Mouse (Mus musculus) cerebral cortex, adult 2 months (tissue): ENCODE measurements around the gene Gpr89.

ENCODE experiments used
- WGBS: fragments of 180-500 bp; shearing (Covaris S2); methylation state at CpG from one replicate; pipeline ENCODE4 v1.1.7; 2018; 5-methylcytosine and 5-hydroxymethylcytosine counted together

The Gpr89 gene

GRCm38 (mm10) chr3:96870270-96870669 lies 34.9 kb downstream of the Gpr89 start:
- WGBS, result 50% methylated on average over 2 of the region's 2 CpGs

- WGBS, result 96% methylated on average over 7 of the region's 7 CpGs
Observed at GRCm38 (mm10) chr3:96869091-96869490, 36.1 kb downstream of the Gpr89 start.

GRCm38 (mm10) chr3:96868566-96868965 lies 36.6 kb downstream of the Gpr89 start:
- 95% methylated on average over 8 of the region's 8 CpGs for WGBS

- 92% methylated on average over 3 of the region's 3 CpGs for WGBS
Observed at GRCm38 (mm10) chr3:96867863-96868262, 37.3 kb downstream of the Gpr89 start.

- 85% methylated on average over 5 of the region's 5 CpGs for WGBS
Observed at GRCm38 (mm10) chr3:96860498-96860897, 44.6 kb downstream of the Gpr89 start.

- WGBS, result 80% methylated on average over 3 of the region's 3 CpGs
Observed at GRCm38 (mm10) chr3:96855833-96856232, 49.3 kb downstream of the Gpr89 start.

GRCm38 (mm10) chr3:96854376-96854775 lies 50.8 kb downstream of the Gpr89 start:
- WGBS, result 89% methylated on average over 4 of the region's 4 CpGs

- 86% methylated on average over 6 of the region's 6 CpGs for WGBS
Observed at GRCm38 (mm10) chr3:96852561-96852960, 52.6 kb downstream of the Gpr89 start.

- WGBS, result 70% methylated on average over 2 of the region's 2 CpGs
Observed at GRCm38 (mm10) chr3:96849168-96849727, 55.9 kb downstream of the Gpr89 start.

GRCm38 (mm10) chr3:96848470-96848869 lies 56.7 kb downstream of the Gpr89 start:
- WGBS, result 55% methylated on average over 7 of the region's 8 CpGs

- 62% methylated on average over 6 of the region's 6 CpGs for WGBS
Observed at GRCm38 (mm10) chr3:96847661-96848060, 57.5 kb downstream of the Gpr89 start.

GRCm38 (mm10) chr3:96846985-96847384 lies 58.2 kb downstream of the Gpr89 start:
- 85% methylated on average over 12 of the region's 12 CpGs for WGBS

GRCm38 (mm10) chr3:96845806-96846205 lies 59.3 kb downstream of the Gpr89 start:
- 75% methylated on average over 9 of the region's 9 CpGs for WGBS

GRCm38 (mm10) chr3:96845191-96845590 lies 60.0 kb downstream of the Gpr89 start:
- 95% methylated on average over 6 of the region's 6 CpGs for WGBS

GRCm38 (mm10) chr3:96838996-96839645 lies 66.0 kb downstream of the Gpr89 start:
- 90% methylated on average over 7 of the region's 7 CpGs for WGBS

GRCm38 (mm10) chr3:96836414-96836813 lies 68.7 kb downstream of the Gpr89 start:
- WGBS, result 71% methylated on average over 2 of the region's 2 CpGs

- 87% methylated on average over 7 of the region's 7 CpGs for WGBS
Observed at GRCm38 (mm10) chr3:96834587-96835348, 70.4 kb downstream of the Gpr89 start.

GRCm38 (mm10) chr3:96832930-96833329 lies 72.2 kb downstream of the Gpr89 start:
- 55% methylated on average over 5 of the region's 5 CpGs for WGBS

- WGBS, result 91% methylated on average over 10 of the region's 10 CpGs
Observed at GRCm38 (mm10) chr3:96829856-96830255, 75.3 kb downstream of the Gpr89 start.

GRCm38 (mm10) chr3:96828984-96829383 lies 76.2 kb downstream of the Gpr89 start, which contains the start of the genes Pdzk1 and Cd160:
TSS of gene Pdzk1 (plus strand) at chr3:96829284.
TSS of gene Cd160 (minus strand) at chr3:96829351.
- 90% methylated on average over 1 of the region's 1 CpGs for WGBS

- 64% methylated on average over 15 of the region's 15 CpGs for WGBS
Observed at GRCm38 (mm10) chr3:96828308-96828864, 76.8 kb downstream of the Gpr89 start.

GRCm38 (mm10) chr3:96825261-96825660 lies 79.9 kb downstream of the Gpr89 start:
- 55% methylated on average over 11 of the region's 11 CpGs for WGBS
